Mouse (Mus musculus): ENCODE results near the gene Gsk3b. TPM values are rescaled to one million over a fixed set of nuclear protein-coding genes. Genes with fewer than 3 reads are reported as not detected.

Gsk3b gene
- total RNA-seq, 2 experiments from 2014 or later: 23.5 to 49.7 TPM

DNA sequence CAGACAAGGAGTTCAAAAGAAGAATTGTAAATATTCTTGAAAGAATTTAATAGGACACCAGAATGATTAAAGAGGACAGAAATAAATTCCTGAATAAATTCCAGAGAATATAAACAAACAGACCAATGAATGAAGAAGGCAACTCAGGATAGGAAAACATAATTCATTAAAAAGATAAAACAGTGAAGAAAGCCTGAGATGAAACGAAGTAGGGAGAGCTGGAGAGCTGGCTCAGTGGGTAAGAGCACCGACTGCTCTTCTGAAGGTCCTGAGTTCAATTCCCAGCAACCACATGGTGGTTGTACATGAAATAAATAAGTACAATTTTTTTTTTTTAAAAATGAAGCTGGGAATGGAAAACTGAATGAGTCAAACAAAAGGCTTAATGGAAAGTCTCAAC, 185.9 kb downstream of the Gsk3b start:
- ATAC-seq (replicated peaks; ENCODE audit: poor library complexity): no peak

DNA sequence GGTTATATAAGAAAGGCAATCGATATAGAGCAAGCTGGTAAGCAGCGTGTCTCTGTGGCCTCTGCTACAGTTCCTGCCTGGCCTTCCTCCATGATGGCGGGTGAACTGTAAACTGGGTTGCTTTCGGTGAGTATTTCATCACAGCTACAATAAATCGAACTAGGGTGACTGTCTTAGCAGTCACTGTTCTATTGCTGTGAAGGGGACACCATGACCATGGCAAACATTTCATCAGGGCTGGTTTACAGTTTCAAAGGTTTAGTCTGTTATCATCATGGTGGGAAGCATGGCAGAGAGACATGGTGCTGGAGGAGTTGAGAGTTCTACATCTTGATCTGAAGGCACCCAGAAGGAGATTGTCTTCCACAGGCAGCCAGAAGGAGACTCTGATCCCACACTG, 191.0 kb downstream of the Gsk3b start:
- no peak for ATAC-seq (replicated peaks; ENCODE audit: poor library complexity)

DNA sequence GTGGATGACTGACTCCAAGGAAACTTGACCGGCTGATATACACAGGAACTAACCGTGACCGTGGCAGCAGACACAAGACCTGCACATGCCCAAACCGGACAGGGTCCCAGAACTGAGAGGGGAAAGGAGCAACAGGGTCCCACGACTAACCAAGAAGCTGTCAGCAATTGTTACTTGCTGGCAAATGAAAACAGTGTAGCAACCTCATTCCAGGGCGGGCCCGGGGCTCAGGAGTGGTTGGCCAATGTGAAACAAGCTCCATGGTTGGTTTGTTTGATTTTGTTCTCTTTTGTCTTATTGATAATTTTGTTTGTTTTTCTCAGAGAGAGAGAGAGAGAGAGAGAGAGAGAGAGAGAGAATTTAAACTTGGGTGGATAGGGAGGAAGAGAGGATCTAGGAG, 192.2 kb downstream of the Gsk3b start:
- no peak for ATAC-seq (replicated peaks; ENCODE audit: poor library complexity)

DNA sequence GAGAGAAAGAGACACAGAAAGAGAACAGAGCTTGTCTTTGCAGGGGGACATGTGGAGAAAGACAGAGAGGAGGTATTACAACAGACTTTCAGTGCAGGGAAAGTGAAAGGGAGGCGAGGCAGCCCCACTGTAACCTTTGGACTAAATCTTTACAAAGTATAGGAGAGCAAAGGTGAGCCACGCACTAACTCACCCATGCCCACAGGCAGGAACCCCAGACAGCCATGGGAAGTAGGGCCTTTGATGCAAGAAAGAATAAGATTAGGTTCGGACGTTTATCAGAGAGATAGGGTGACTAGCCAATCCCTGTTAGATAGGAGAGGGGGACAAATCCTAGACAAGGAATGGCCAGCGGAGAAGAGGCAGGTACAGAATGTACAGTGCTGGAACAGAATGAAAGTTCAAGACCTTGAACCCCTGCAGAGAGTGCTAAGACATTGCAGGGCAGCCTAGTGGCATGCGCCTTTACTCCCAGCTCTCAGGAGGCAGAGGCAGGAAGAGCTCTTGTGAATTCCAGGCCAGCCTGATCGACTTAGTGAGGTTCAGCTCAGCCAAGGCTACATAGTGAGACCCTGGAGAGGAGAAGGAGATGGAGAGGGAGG, 193.9 kb downstream of the Gsk3b start:
- no peak for ATAC-seq (replicated peaks; ENCODE audit: poor library complexity)

DNA sequence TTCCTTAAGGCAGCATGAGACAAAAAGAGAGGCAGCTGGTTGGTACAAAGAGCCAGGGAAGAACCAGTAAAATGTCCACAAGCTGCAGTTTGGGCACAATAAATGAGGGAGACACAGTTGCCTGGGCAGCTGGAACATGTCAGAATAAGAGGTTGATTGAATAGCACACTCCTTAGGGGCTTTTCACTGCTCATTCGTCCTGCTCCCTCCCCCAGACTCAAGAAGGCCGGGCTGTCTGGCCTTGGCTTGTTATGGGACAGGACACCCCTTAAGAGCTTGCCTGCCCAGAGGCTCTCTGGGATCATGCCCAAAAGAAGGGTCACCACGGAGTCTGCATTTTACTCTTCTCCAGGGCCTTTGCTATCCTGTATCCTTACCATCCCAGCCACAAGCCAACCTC, 194.5 kb downstream of the Gsk3b start:
- ATAC-seq (replicated peaks; ENCODE audit: poor library complexity): no peak

DNA sequence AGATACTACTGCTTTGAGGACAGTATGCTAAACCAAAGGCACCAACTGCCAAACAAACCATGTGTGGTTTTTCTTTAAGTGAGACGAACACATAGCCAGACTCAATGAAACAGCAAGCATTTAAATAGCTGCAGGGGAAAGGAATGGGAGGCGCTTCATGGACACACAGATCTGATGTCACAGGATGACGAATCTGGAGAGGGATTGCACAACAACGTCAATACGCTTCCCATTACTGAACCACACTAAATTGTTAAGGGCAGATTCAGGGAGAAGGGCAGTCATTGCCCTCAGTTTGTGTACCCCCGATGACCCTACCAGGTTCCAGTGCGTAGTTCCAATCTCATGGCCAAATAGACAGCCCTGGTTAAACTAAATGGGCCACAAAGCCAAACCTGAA, 197.0 kb downstream of the Gsk3b start:
- peak; percentile 68 for ATAC-seq (replicated peaks; ENCODE audit: poor library complexity)

DNA sequence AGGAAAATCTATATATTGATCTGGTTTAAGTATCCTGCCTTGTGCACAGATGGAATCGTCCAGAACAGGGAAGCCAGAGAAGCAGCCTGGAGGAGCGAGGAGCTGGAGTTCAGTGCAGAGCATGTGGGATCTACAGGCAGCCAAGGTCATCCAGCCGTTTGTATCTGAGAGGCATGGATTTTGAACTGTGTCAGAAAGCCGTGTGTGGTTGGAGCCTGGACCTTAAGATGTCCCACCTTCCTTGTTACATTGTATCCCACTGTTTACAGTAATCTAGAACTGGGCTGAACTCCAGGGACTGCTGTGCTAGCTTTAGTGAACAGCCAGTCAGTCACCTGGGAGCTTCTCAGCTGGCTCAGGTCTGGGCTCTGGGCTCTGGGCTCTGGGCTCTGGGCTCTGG, 197.7 kb downstream of the Gsk3b start:
- no peak for ATAC-seq (replicated peaks; ENCODE audit: poor library complexity)

DNA sequence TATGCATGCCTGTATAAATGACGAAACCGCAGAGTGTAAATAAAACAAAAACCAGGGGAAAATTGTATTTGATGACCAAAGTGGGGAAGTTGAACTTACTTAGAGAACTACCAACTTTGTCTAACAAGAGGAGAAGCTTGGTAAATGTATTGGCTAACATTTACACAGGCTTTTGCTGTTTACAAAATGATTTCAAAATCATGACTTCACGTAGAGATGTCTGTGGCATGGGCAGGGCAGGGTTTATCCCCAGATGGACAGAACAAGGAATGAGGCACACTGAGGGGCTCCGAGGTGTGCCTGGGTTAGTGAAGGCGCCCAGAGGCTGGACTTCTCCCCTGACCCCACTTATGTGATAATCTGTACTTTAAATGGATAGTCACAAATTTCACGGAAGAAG, 198.6 kb downstream of the Gsk3b start:
- ATAC-seq (replicated peaks; ENCODE audit: poor library complexity): no peak

DNA sequence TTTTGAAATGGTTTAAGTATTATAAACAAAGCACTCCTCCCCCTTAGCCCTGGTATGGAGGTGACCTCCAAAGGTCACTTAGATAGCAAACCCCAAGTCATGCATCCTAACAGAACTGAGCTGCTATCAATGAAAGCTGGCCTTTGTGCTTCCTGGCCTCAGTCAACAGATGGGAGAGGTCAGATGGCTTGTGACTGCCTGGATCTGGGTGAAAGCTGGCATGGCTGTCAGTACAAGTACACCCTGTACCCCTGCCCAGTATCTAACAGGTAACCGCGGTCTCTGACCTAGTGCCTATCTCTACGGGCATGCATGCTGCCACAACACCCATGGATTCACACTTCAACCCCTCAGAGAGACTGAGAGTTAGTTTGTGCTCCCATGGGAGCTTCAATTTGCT, 199.0 kb downstream of the Gsk3b start:
- ATAC-seq (replicated peaks; ENCODE audit: poor library complexity): no peak

DNA sequence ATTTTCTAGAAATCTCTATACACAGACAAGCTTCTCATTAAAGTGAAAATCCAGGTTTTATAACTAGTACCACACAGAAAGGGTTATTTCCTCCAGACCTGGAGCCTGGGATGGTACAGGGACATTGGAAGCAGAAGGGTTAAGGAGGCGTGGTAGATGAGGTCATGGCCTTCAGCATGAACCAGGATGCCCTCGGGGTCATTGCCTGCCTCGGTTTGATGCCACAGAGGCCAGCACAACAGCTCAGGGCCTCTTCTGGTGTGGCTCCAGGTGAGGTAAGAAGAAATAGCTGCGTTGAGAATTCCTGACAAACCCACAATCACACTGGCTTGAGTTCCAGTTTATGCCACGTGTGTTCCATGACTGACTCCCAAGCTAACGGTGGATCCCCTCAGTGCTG, 200.1 kb downstream of the Gsk3b start:
- no peak for ATAC-seq (replicated peaks; ENCODE audit: poor library complexity)

DNA sequence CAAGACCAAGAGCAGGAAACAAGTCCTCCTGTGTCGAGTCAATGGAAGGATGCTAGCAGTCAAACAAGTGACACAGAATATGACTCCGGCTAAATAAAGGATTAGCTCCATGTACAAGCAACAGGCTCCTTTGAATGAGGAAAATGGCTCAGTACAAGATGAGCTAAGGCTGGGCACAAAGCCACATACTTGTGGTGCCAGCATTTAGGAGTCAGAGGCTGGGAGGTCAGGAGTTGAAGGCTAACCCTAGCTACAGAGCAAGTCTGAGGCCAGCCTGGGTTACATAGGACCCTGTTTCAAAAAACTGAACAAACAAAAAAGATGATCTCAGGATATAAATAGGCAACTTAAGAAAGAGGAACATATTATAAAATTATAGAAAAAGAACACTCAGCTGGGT, 201.3 kb downstream of the Gsk3b start:
- ATAC-seq (replicated peaks; ENCODE audit: poor library complexity): no peak

DNA sequence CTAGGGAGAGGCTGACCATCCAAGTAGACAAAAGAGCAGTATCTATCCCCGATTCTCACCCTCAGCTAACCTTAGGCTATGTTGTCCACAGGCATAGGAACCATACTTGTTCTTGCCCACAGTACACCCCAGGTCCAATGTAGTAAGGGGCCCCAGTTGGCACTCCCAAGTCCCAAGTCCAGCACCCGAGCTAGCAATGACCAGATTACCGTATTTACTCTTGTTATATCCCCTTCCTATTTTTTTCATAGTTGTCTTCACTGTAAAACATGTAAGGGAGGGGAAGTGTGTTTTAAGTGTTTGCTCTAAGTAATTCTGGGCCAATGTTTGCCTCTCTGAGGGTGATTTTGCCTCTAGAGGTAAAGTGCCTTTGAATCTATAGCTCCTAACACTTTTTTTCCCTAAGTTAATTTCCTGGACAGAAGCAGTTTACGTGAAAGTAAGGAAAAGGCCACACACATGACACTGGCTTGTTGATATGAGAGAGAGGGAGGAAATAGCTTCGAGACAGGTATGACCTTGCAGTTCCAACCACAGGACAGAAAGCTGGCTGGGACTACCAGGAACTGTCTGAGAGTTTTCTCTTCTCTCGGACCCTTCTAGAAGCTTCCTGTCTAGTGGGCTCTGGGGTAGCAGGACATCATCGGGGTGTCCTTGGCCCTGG, 206.0 kb downstream of the Gsk3b start, which contains the start of gene Nr1i2:
Gene Nr1i2 (minus strand): TSS at position 140 of the 664 bp plus-strand sequence.
- no peak for ATAC-seq (replicated peaks; ENCODE audit: poor library complexity)

DNA sequence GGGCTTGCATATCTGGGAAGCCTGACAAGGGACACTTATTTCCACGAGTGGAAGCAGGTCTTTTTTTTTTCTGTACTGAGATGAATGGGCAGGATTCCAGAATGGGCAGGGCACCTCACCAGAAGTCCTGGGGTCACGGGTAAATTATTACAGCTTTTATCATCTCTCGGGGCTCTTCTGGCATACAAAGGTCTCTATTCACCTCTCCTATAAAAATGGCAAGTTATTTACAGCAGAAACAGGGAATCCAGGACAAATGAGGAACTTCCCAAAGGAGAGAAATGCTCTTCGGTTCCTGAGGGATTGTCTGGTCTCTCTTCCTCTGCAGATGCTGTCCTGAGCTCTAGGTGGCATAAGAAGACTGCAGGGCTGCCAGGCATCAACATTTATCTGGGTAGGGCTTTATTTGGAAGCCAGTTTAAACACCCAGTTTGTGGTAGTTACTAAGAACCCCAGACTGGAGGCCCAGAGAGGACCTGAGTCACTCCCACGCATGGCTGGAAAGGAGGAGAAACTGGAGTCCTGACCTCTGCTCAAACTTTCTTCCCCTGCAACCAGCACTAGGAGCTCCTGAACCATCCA, 206.6 kb downstream of the Gsk3b start:
- ATAC-seq (replicated peaks; ENCODE audit: poor library complexity): 0 out of 2 replicates have a peak, but pooled peaks have one; percentile 29

Other genes starting within 250 kb of the Gsk3b start
- gene Gm36028, start 227.9 kb upstream of the Gsk3b start, total RNA-seq (2015): not detected in 2 replicates
- gene Gm36028, start 227.9 kb upstream of the Gsk3b start, total RNA-seq (2017): 0.50 TPM in 1 of 2 replicates, not detected in the other
- gene Lrrc58, start 220.6 kb upstream of the Gsk3b start, total RNA-seq (2015): 68.5 and 75.3 TPM in 2 replicates
- gene Lrrc58, start 220.6 kb upstream of the Gsk3b start, total RNA-seq (2017): 43.7 and 47.3 TPM in 2 replicates
- gene Gpr156, start 172.5 kb upstream of the Gsk3b start, total RNA-seq (2015): not detected in 2 replicates
- not detected in 2 replicates for gene Gpr156, start 172.5 kb upstream of the Gsk3b start, total RNA-seq (2017)
- gene Nr1i2, start 205.8 kb downstream of the Gsk3b start, total RNA-seq (2015): not detected in 2 replicates
- gene Nr1i2, start 205.8 kb downstream of the Gsk3b start, total RNA-seq (2017): not detected in 2 replicates